Comparison of ENCODE assay signal across 9 mouse cellular contexts in genomic region chr14:55527940-55528339, GRCm38 (mm10). TPM values are rescaled to one million over a fixed set of nuclear protein-coding genes. Genes with fewer than 3 reads are reported as not detected.
DNase-seq lines count a peak whose midpoint lies in the region; ATAC-seq and TF ChIP-seq lines count a peak whose summit lies in the region.
"Had no signal": no experiment of that assay in that cellular context is flagged by ENCODE, and none has a peak within 500 bp of the region (broad histone marks: within the 10 kb centered on the region; RNA-seq: fewer than 3 reads in every experiment).

No protein-coding gene starts in this region.

- peak; percentile 49 for DNase-seq in liver, postnatal 0 days
- DNase-seq in urinary bladder, postnatal 10 days (ENCODE audit: low spot score) = no peak
- no peak for DNase-seq in left cerebral cortex, adult 11 months (ENCODE audit: low spot score)
- DNase-seq in cerebellum, postnatal 4 days (ENCODE audit: low spot score in 2 of 2) = no peak

- no peak overlapping the region for H3K4me3 ChIP-seq in intestine, postnatal 0 days (ENCODE audit: low read depth, low read length)
- H3K4me3 ChIP-seq in intestine, embryonic 16.5 days (ENCODE audit: low read length) = no peak overlapping the region
- no peak overlapping the region for H3K4me3 ChIP-seq in ES-Bruce4 (ENCODE audit: low read depth, low read length)
- no peak overlapping the region for H3K4me3 ChIP-seq in liver, postnatal 0 days (ENCODE audit: low read depth, low read length)
- H3K4me3 ChIP-seq: lung, embryonic 15.5 days had no signal

- WGBS in intestine, postnatal 0 days = 20% methylated on average over 3 of the region's 3 CpGs
- WGBS in intestine, embryonic 16.5 days = 23% methylated on average over 3 of the region's 3 CpGs
- WGBS in liver, postnatal 0 days (ENCODE audit: insufficient replicate concordance) = 14% methylated on average over 3 of the region's 3 CpGs

- no peaks in the 10 kb centered on the region for H3K9me3 ChIP-seq in intestine, postnatal 0 days (ENCODE audit: control insufficient read depth)
- no peaks in the 10 kb centered on the region for H3K9me3 ChIP-seq in intestine, embryonic 16.5 days (ENCODE audit: control insufficient read depth, low read length)
- no peaks in the 10 kb centered on the region for H3K9me3 ChIP-seq in ES-Bruce4 (replicated peaks; ENCODE audit: control insufficient read depth, insufficient read depth, low read length, poor library complexity, severe bottlenecking)
- H3K9me3 ChIP-seq in liver, postnatal 0 days (ENCODE audit: low read length) = no peaks in the 10 kb centered on the region
- H3K9me3 ChIP-seq: lung, embryonic 15.5 days had no signal

- H3K4me2 ChIP-seq in intestine, postnatal 0 days (replicated peaks; ENCODE audit: low read depth) = no peak overlapping the region
- no peak overlapping the region for H3K4me2 ChIP-seq in intestine, embryonic 16.5 days (ENCODE audit: low read depth, low read length)
- no peak overlapping the region for H3K4me2 ChIP-seq in liver, postnatal 0 days (ENCODE audit: low read depth, low read length)
- H3K4me2 ChIP-seq: lung, embryonic 15.5 days had no signal

- no peak overlapping the region for H3K9ac ChIP-seq in intestine, postnatal 0 days (ENCODE audit: low read depth, low read length)
- no peak overlapping the region for H3K9ac ChIP-seq in intestine, embryonic 16.5 days (ENCODE audit: low read depth, low read length)
- H3K9ac ChIP-seq in ES-Bruce4 (ENCODE audit: low read depth, poor library complexity, severe bottlenecking) = no peak overlapping the region
- H3K9ac ChIP-seq in liver, postnatal 0 days (replicated peaks) = no peak overlapping the region
- H3K9ac ChIP-seq: lung, embryonic 15.5 days had no signal

- TF ChIP-seq EP300 in ES-Bruce4 (IDR thresholded peaks at IDR 0.05; ENCODE audit: insufficient read depth, low read depth, low read length) = no peak
- no peak for TF ChIP-seq EP300 in liver, postnatal 0 days (IDR thresholded peaks at IDR 0.05; ENCODE audit: low read depth)

- no peak for TF ChIP-seq POLR2A in ES-Bruce4 (IDR thresholded peaks at IDR 0.05; ENCODE audit: insufficient read depth, low read length)

- H3K36me3 ChIP-seq in intestine, postnatal 0 days (ENCODE audit: control insufficient read depth, insufficient read depth) = no peaks in the 10 kb centered on the region
- no peaks in the 10 kb centered on the region for H3K36me3 ChIP-seq in intestine, embryonic 16.5 days (ENCODE audit: control insufficient read depth, insufficient read depth, low read length)
- no peaks in the 10 kb centered on the region for H3K36me3 ChIP-seq in ES-Bruce4 (ENCODE audit: control insufficient read depth, insufficient read depth, low read length, poor library complexity, severe bottlenecking)
- H3K36me3 ChIP-seq in liver, postnatal 0 days (replicated peaks; ENCODE audit: insufficient read depth, low read length) = no peaks in the 10 kb centered on the region
- H3K36me3 ChIP-seq: lung, embryonic 15.5 days had no signal

- no peak for ATAC-seq in intestine, postnatal 0 days
- ATAC-seq in intestine, embryonic 16.5 days = no peak
- ATAC-seq in common myeloid progenitor, adult 5-6 weeks (replicated peaks; ENCODE audit: low read depth, poor library complexity, severe bottlenecking) = peak; percentile 76; the same call in 1 of the 2 replicates
- no peak for ATAC-seq in liver, postnatal 0 days

- no peak overlapping the region for H3K27ac ChIP-seq in intestine, postnatal 0 days (ENCODE audit: low read depth, low read length)
- H3K27ac ChIP-seq in intestine, embryonic 16.5 days (ENCODE audit: low read length) = no peak overlapping the region
- no peak overlapping the region for H3K27ac ChIP-seq in ES-Bruce4 (ENCODE audit: insufficient read depth, low read length)
- no peak overlapping the region for H3K27ac ChIP-seq in liver, postnatal 0 days (ENCODE audit: low read depth)
- H3K27ac ChIP-seq: lung, embryonic 15.5 days had no signal

- TF ChIP-seq CTCF in intestine, postnatal 0 days (IDR thresholded peaks at IDR 0.05; ENCODE audit: low read depth) = peak; percentile 69
- peak; percentile 25 for TF ChIP-seq CTCF in ES-Bruce4 (IDR thresholded peaks at IDR 0.05; ENCODE audit: low read depth, low read length)
- TF ChIP-seq CTCF in liver, postnatal 0 days (IDR thresholded peaks at IDR 0.05; ENCODE audit: low read depth) = peak; percentile 72

- H3K27me3 ChIP-seq in intestine, postnatal 0 days (replicated peaks; ENCODE audit: control insufficient read depth, insufficient read depth, low read length) = peaks cover 5% of the 10 kb centered on the region; the same call in 1 of the 2 replicates
- peaks cover 18% of the 10 kb centered on the region for H3K27me3 ChIP-seq in intestine, embryonic 16.5 days (replicated peaks; ENCODE audit: control insufficient read depth, insufficient read depth, low read length)
- no peaks in the 10 kb centered on the region for H3K27me3 ChIP-seq in ES-Bruce4 (ENCODE audit: control insufficient read depth, insufficient read depth, low read length, poor library complexity, severe bottlenecking)
- peaks cover 15% of the 10 kb centered on the region; the same call in 1 of the 2 replicates for H3K27me3 ChIP-seq in liver, postnatal 0 days (ENCODE audit: insufficient read depth, low read length)

- no peaks in the 10 kb centered on the region for H3K4me1 ChIP-seq in intestine, postnatal 0 days (replicated peaks; ENCODE audit: control insufficient read depth, insufficient read depth, low read length)
- no peaks in the 10 kb centered on the region for H3K4me1 ChIP-seq in intestine, embryonic 16.5 days (ENCODE audit: control insufficient read depth, insufficient read depth, low read length)
- H3K4me1 ChIP-seq in ES-Bruce4 (ENCODE audit: control insufficient read depth, insufficient read depth, low read length) = no peaks in the 10 kb centered on the region
- peaks cover 4% of the 10 kb centered on the region; the same call in 1 of the 2 replicates for H3K4me1 ChIP-seq in liver, postnatal 0 days (ENCODE audit: insufficient read depth)
- H3K4me1 ChIP-seq: lung, embryonic 15.5 days had no signal

RNA-seq across cellular contexts. Expression of gene Nrl, which starts 3.2 kb away (rescaled TPM):
- polyA plus RNA-seq in intestine, postnatal 0 days (2015; fragmentation: Nextera tagmentation; extraction: Ambion mirVana) = not detected in 2 replicates
- polyA plus RNA-seq in intestine, embryonic 16.5 days (2015; fragmentation: Nextera tagmentation; extraction: Ambion mirVana) = not detected in 2 replicates
- not detected in 2 replicates for polyA plus RNA-seq in ES-Bruce4 (2011; ENCODE audit: insufficient read depth, insufficient read length, low read depth, missing spikeins)
- total RNA-seq in common myeloid progenitor, adult 5-6 weeks (2017) = not detected in 2 replicates
- polyA plus RNA-seq in liver, postnatal 0 days (2015; fragmentation: Nextera tagmentation; extraction: Ambion mirVana) = not detected in 2 replicates
- polyA plus RNA-seq: lung, embryonic 15.5 days had no signal

RNA-seq across cellular contexts. Expression of gene Pck2, which starts 12.1 kb away (rescaled TPM):
- polyA plus RNA-seq in intestine, postnatal 0 days (2015; fragmentation: Nextera tagmentation; extraction: Ambion mirVana) = 16.7 and 17.6 TPM in 2 replicates
- polyA plus RNA-seq in intestine, embryonic 16.5 days (2015; fragmentation: Nextera tagmentation; extraction: Ambion mirVana) = 46.2 and 51.8 TPM in 2 replicates
- polyA plus RNA-seq in ES-Bruce4 (2011; ENCODE audit: insufficient read depth, insufficient read length, low read depth, missing spikeins) = 18.0 and 21.2 TPM in 2 replicates
- total RNA-seq in common myeloid progenitor, adult 5-6 weeks (2017) = 47.8 and 51.1 TPM in 2 replicates
- polyA plus RNA-seq in liver, postnatal 0 days (2015; fragmentation: Nextera tagmentation; extraction: Ambion mirVana) = 19.9 and 20.7 TPM in 2 replicates

RNA-seq across cellular contexts. Expression of gene Cpne6, which starts 17.7 kb away (rescaled TPM):
- 0.24 and 0.39 TPM in 2 replicates for polyA plus RNA-seq in intestine, postnatal 0 days (2015; fragmentation: Nextera tagmentation; extraction: Ambion mirVana)
- polyA plus RNA-seq in intestine, embryonic 16.5 days (2015; fragmentation: Nextera tagmentation; extraction: Ambion mirVana) = 0.61 TPM in 2 replicates
- not detected in 2 replicates for polyA plus RNA-seq in ES-Bruce4 (2011; ENCODE audit: insufficient read depth, insufficient read length, low read depth, missing spikeins)
- total RNA-seq in common myeloid progenitor, adult 5-6 weeks (2017) = not detected in 2 replicates
- not detected in 2 replicates for polyA plus RNA-seq in liver, postnatal 0 days (2015; fragmentation: Nextera tagmentation; extraction: Ambion mirVana)

RNA-seq across cellular contexts. Expression of gene Dcaf11, which starts 31.9 kb away (rescaled TPM):
- 67.0 and 74.7 TPM in 2 replicates for polyA plus RNA-seq in intestine, postnatal 0 days (2015; fragmentation: Nextera tagmentation; extraction: Ambion mirVana)
- 102 and 104 TPM in 2 replicates for polyA plus RNA-seq in intestine, embryonic 16.5 days (2015; fragmentation: Nextera tagmentation; extraction: Ambion mirVana)
- polyA plus RNA-seq in ES-Bruce4 (2011; ENCODE audit: insufficient read depth, insufficient read length, low read depth, missing spikeins) = 25.6 and 34.7 TPM in 2 replicates
- total RNA-seq in common myeloid progenitor, adult 5-6 weeks (2017) = 41.6 and 79.5 TPM in 2 replicates
- polyA plus RNA-seq in liver, postnatal 0 days (2015; fragmentation: Nextera tagmentation; extraction: Ambion mirVana) = 59.9 and 62.7 TPM in 2 replicates

RNA-seq across cellular contexts. Expression of gene A730061H03Rik, which starts 32.3 kb away (rescaled TPM):
- polyA plus RNA-seq in intestine, postnatal 0 days (2015; fragmentation: Nextera tagmentation; extraction: Ambion mirVana) = 1.2 and 1.8 TPM in 2 replicates
- polyA plus RNA-seq in intestine, embryonic 16.5 days (2015; fragmentation: Nextera tagmentation; extraction: Ambion mirVana) = 2.0 and 2.2 TPM in 2 replicates
- polyA plus RNA-seq in ES-Bruce4 (2011; ENCODE audit: insufficient read depth, insufficient read length, low read depth, missing spikeins) = not detected in 2 replicates
- total RNA-seq in common myeloid progenitor, adult 5-6 weeks (2017) = not detected in 2 replicates
- 1.3 and 1.4 TPM in 2 replicates for polyA plus RNA-seq in liver, postnatal 0 days (2015; fragmentation: Nextera tagmentation; extraction: Ambion mirVana)
